Mouse (Mus musculus): ENCODE measurements around the gene Abhd18.
A peak's percentile ranks its signal among the peaks of the same experiment; 100 is the strongest.
"Not testable (repeated sequence)": the region's sequence is repeated elsewhere in the genome, so short reads cannot be mapped to it uniquely, and the experiment has no call there.

Abhd18 gene

GRCm38 (mm10) chr3:40846957-40847017 is at the start of gene Abhd18:
Gene Abhd18 (plus strand): TSS chr3:40846970.
- DNase-seq, result not testable (repeated sequence)

GRCm38 (mm10) chr3:40798054-40798453 is 48.7 kb upstream of the Abhd18 start:
- no peak for DNase-seq

GRCm38 (mm10) chr3:40798500-40798899 is 48.3 kb upstream of the Abhd18 start:
- DNase-seq, result peak; percentile 79

- DNase-seq, result peak; percentile 98
Observed at GRCm38 (mm10) chr3:40799530-40800372, 47.0 kb upstream of the Abhd18 start, which contains the start of gene Plk4. Gene Plk4 (plus strand): TSS chr3:40800019.

- peak; percentile 88 for DNase-seq
Observed at GRCm38 (mm10) chr3:40800373-40800823, 46.4 kb upstream of the Abhd18 start.

- no peak for DNase-seq
Observed at GRCm38 (mm10) chr3:40806871-40807270, 39.9 kb upstream of the Abhd18 start.

GRCm38 (mm10) chr3:40808686-40809085 is 38.1 kb upstream of the Abhd18 start:
- DNase-seq, result no peak

- DNase-seq, result no peak
Observed at GRCm38 (mm10) chr3:40809894-40810293, 36.9 kb upstream of the Abhd18 start.

GRCm38 (mm10) chr3:40813275-40813674 is 33.5 kb upstream of the Abhd18 start:
- no peak for DNase-seq

GRCm38 (mm10) chr3:40845521-40845920 is 1.2 kb upstream of the Abhd18 start:
- DNase-seq, result not testable (repeated sequence)

GRCm38 (mm10) chr3:40846473-40846956 is 255 bp upstream of the Abhd18 start, which contains the start of gene Mfsd8:
Gene Mfsd8 (minus strand): TSS chr3:40846886.
- peak; percentile 97 for DNase-seq

- DNase-seq, result peak; percentile 74
Observed at GRCm38 (mm10) chr3:40847018-40847417, 248 bp downstream of the Abhd18 start.

GRCm38 (mm10) chr3:40847936-40848335 is 1.2 kb downstream of the Abhd18 start:
- DNase-seq, result not testable (repeated sequence)

GRCm38 (mm10) chr3:40853123-40853738 is 6.5 kb downstream of the Abhd18 start:
- not testable (repeated sequence) for DNase-seq

- peak; percentile 99 for DNase-seq
Observed at GRCm38 (mm10) chr3:40893816-40894258, 47.1 kb downstream of the Abhd18 start.

- peak; percentile 19 for DNase-seq
Observed at GRCm38 (mm10) chr3:40894336-40894735, 47.6 kb downstream of the Abhd18 start.

- DNase-seq, result not testable (repeated sequence)
Observed at GRCm38 (mm10) chr3:40902443-40902842, 55.7 kb downstream of the Abhd18 start, which contains the start of gene 1700034I23Rik. Gene 1700034I23Rik (minus strand): TSS chr3:40902543.

GRCm38 (mm10) chr3:40938189-40938588 is 91.4 kb downstream of the Abhd18 start:
- DNase-seq, result no peak

- DNase-seq, result no peak
Observed at GRCm38 (mm10) chr3:40938592-40938991, 91.8 kb downstream of the Abhd18 start.

- no peak for DNase-seq
Observed at GRCm38 (mm10) chr3:40939019-40939418, 92.2 kb downstream of the Abhd18 start.

GRCm38 (mm10) chr3:40949170-40949902 is 102.6 kb downstream of the Abhd18 start, which contains the start of gene Larp1b:
Gene Larp1b (plus strand): TSS chr3:40949828.
- peak; percentile 100 for DNase-seq

- peak; percentile 65 for DNase-seq
Observed at GRCm38 (mm10) chr3:40949903-40950600, 103.3 kb downstream of the Abhd18 start.
